Mouse (Mus musculus) embryo, embryonic 10.5 days (tissue): ENCODE measurements around the gene Pin1rt1.

Source experiments
- DNase-seq: peaks from one replicate; pipeline ENCODE4 v3.0.0-alpha.2; 2015; ENCODE audit warnings: low spot score

Gene Pin1rt1

DNA sequence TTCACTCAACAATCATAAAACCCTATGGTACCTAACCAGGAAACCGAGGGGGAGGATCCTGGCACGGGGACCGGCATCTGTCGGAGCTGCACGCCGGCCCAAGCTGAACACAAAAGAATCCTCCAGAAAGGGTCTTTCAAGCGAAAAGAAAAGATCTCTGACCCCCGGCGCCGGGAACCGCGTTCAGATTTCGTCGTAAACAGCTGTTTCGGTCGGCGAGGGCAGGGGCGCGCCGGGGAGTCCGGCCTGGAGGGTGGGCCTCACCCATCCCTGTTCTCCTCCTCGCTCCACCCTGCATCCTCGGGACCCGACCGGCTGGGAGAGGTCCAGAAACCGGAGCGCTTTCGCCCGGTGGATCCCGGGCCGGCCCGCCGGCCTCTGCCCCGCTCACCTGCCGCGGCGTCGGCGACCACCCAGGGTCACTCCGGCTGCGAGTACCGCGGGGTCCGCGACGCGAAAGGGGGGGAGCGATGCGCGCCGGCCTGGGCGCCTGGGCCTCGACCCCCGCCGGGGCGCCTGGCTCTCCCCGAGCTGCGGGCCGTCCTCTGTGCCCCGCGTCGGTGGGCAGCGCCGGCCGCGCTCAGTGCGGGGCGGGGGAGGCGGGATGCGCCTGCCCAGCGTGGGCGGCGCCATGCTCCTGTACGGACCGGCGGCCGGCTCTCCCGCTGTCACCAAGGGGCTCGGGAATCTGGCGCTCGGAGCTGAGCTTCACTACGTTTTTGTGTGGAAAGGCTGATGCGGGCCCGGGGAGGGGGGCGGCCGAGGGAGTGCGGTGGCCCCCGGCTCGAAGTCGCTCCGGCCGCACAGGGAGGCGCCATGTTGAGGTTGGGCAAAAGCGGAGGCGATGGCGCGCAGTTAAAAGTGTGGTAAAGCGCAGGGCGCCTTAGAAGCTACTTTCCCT is 4.3 kb downstream of the Pin1rt1 start, which contains the start of gene Tcp11l1:
Tcp11l1 (minus strand) TSS at position 585 of the 901 bp plus-strand sequence.
- peak; percentile 72 for DNase-seq

DNA sequence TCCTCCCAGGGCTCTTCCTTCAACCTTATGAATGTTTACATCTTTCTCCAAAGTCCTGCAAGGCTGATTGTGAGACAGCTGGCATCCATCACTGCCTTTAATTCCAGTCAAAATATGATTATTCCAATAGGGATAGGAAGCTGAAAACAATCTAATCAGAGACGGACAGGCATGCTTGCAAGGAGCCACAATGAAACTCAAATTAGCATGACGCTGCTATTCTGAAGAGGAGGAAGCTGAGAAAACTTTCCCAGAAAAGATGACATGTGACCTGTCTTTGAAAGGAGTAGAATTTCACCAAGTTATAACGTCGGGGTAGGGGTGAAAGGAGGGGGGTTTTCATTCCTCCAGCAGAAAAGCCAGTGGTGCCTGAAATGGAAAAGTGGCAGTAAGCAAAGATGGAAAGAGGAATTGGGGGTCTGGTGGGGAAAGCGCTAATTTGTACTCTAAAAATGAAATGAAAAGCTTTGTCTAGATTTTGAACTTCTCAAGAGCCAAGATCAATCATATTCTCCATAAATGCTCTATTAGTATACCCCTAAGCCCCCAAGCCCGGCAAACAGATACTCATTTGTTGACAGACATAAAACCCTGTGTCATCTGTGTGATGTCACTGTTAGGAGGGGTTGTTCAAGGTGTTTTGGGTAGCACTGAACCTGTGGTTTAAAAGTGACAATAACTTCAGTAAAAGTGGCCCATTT is 5.4 kb downstream of the Pin1rt1 start:
- DNase-seq, result peak; percentile 45

DNA sequence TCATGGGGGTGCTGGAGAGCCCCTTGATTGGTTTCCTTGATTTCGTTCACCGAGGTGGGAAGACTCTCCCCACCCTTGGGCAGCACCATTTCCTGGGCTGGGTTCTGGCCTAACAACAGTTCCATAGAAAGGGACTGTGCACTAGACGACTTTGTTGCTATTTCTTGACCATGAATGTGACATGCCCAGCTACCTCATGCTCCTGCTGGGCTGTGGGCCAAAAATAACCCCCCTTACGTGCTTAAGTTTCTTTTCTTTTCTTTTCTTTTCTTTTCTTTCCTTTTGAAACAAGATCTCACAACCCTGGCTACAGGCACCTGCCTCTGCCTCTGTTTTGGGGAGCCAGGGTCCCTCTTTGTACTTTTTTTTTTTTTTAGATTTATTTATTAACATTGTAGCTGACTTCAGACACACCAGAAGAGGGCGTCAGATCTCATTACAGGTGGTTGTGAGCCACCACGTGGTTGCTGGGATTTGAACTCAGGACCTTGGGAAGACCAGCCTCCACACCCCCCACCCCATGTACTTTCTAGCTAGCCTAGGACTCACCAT is 6.3 kb downstream of the Pin1rt1 start:
- DNase-seq, result no peak

DNA sequence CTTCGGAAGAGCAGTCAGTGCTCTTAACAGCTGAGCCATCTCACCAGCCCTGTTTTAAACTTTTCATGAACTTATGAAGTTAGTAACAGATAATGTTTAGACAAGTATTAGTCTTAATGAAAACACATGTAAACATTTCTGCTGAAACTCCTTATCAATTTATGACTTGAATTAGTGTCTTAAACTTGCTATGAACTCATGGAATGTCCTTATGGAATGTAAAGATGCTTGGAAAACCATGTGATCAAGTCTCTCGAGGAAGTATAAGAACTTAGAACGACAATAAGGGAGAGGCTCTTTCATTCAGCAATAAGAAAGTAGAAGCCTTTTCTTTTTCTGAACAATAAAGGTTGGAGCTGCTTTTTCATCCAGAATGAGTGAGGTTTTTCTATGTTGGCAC is 11.8 kb downstream of the Pin1rt1 start:
- no peak for DNase-seq

DNA sequence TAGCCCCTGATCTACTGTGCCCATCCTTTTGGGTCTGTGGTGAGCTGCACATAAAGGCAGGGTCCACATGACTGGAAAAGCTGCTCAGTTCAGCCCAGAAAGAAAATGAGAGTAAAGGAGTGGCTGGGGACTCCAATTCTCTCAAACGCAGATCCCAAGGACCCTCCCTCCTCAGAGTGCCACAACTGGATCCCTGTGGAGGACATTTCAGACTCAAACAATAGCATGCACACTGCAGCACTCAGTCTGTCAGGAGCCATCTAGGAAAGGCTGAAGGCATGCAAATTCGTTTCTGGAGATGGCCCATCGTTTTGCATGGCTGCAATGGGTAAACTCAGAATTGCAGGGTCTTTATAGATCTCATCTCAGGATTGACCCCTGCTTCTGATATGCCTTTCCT is 13.0 kb downstream of the Pin1rt1 start:
- DNase-seq, result no peak

DNA sequence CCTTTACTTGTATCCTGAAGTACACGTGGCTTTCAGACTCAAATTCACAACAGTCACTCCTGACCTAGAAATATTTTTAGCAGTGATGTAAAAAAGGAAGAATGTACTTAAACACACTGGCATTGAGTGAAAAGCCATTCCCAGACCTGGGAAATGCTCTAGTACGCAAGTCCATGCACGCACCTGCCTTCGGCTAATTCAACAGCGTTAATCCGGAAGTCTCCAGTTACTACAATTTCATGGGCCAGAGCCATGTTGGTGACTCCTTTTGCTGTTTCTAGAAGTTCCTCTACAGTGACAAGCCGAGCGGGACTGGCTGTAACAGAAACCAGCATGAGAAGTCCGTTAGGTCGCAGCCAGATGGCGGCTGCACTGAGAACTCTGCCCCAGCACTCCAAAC is 16.5 kb downstream of the Pin1rt1 start:
- DNase-seq, result no peak

DNA sequence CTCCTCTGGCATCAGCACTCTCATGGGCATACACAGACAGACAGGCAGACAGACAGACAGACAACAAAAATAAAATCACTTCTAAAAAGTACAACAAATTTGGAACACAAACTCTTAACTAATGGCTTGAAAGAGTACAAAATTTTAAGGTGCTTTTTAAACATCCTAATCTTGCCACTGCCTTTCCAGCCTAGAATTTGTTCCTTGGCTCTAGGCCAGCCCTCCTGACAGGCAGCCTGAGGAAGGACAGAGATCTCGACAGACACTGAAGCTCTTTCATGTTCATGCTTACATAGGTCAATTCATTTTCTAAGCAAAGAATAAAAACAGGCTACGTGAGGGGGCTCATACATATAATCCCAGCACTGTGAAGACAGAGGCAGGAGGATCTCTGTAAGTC is 23.6 kb downstream of the Pin1rt1 start:
- DNase-seq, result no peak

DNA sequence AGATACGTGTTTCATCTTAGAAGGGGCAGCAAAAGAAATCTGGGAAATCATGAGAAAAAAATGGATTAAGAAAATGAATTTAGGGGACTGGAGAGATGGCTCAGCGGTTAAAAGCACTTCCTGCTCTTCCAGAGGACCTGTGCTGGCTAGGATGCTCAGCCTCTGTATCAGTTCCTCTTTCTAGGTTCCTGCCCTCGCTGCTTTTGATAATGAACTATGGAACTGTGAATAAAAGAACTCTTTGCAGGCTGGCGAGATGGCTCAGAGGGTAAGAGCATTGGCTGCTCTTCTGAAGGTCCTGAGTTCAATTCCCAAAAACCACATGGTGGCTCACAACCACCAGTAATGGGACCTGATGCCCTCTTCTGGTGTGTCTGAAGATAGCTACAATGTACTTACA is 25.5 kb downstream of the Pin1rt1 start:
- DNase-seq, result no peak

DNA sequence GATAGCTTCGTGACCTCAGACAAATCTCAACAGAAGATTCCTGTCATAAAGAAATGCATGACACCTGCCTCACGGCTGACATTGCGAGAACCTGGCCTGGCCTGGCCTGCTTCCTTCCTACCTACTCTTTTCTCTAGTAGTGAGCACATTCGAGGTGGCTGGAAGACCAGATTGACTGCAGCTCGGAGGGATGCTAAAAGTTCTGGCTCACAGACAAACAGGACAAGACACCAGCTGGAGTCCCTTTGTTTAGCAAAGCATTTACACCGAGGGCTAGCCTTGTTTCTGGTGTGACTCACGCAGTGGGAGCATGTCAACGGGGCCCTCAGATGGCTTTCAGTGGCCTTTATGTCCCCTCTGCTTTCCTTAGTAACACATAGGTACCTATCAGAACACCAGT is 27.5 kb downstream of the Pin1rt1 start:
- no peak for DNase-seq

DNA sequence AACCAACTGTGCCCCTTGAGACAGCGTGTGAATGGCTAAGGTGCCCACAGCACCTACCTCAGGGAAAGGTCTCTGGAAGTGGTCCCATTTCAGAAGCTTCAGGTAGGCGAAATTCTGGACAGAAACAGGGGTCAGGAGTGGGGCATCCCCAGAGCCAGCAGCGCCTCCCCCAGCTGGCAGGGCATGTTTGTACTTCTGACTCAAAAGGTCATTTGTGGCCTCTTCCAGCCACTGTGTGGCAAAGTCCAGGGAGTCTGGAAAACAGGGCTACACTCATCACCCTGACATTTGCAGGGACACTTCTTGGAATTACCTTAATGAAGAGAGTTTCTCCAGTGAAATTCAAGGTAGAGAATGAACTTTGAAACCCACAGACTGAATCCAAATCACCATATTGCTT is 27.9 kb downstream of the Pin1rt1 start:
- DNase-seq, result no peak

DNA sequence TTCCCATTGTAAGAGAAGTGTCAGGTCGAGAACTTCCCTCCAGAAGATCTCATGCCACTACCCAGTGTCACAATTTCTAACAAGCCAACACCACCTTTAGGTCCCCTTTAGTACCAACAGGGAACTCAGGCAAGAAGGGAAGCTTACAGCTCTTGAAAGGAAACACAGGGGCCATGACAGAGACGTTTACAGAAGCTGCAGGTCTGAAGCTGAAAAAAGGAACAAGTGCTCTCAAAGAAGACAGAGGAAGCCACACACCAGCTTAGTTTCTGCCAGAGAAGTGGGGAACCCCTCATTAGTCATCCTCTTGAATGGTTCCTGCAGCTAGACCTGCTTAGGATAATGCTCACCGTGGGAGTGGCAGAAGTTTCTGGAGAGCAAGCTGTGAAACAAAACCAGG is 28.9 kb downstream of the Pin1rt1 start:
- DNase-seq, result no peak

DNA sequence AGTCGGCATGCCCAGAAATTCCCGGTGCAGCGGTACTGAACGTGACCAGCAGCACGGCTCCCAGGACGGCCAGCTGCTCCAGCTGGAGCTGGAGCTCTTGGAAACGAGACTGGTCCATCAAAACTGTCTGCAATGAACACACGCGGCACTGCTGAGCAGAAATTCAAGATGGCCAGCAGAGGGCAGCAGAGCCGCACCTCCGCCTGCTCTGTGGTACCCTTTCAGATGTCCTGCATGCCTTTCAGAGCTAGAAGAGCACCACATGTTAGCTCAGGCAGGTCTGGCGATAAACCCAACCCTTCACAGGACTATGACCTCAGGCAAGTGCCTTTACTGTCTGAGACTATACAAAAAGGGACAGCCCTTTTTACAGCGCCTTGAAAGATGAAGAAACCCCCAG is 30.8 kb downstream of the Pin1rt1 start:
- DNase-seq, result peak; percentile 93

DNA sequence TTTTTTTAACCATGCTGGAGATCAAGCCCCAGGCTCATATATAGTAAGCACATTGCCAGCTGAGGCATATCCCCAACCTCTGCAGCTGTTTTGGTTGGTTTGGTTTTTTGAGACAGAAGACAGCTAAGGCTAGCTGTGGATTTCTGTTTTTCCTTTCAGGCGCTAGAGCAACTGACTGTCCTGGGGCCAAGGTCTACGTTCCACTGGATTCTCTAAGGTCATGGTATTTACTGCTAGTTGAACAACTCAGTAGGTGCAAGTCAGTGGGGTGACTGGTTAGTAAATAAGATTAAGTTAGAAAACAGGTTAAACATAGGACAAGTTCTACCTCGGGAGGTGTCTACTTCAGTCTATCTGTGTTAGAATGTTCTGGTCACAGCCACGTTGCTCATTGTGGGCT is 31.4 kb downstream of the Pin1rt1 start:
- no peak for DNase-seq

DNA sequence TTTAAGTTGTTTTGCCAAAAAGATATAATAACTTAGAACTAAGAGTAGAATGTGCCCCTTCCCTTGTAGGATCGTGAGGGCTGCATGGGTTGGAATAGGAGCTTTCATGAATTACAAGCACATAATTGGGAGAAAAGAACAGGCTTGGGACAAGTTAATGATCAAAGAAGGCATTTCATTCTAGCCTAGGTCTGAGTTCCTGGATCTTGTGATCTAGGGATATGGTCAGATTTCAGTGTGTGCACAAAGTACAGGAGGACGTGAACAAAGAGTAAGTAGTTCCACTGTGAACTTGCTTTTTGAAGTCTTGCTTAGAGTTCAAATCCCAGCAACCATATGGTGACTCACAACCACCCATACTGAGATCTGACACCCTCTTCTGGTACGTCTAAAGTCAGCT is 38.9 kb downstream of the Pin1rt1 start:
- no peak for DNase-seq

DNA sequence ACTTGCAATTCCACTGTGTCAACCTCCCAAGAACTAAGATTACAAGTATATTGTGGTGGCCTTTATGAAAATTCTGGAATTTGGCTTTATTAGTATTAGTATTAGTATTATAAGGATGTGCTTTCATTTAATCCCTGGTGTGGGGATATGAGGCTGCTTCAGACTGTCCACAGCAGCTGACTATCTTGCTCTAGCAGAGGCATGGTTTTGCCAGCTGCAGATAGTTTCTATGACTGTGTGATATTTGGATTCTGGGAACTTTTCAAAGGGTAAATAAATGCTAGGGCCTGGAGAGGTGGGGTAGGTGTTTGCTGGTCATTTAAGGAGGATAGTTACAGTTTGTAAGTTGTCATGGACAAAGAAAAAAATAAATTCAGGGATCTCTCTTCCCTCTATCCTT is 44.5 kb downstream of the Pin1rt1 start:
- DNase-seq, result no peak

DNA sequence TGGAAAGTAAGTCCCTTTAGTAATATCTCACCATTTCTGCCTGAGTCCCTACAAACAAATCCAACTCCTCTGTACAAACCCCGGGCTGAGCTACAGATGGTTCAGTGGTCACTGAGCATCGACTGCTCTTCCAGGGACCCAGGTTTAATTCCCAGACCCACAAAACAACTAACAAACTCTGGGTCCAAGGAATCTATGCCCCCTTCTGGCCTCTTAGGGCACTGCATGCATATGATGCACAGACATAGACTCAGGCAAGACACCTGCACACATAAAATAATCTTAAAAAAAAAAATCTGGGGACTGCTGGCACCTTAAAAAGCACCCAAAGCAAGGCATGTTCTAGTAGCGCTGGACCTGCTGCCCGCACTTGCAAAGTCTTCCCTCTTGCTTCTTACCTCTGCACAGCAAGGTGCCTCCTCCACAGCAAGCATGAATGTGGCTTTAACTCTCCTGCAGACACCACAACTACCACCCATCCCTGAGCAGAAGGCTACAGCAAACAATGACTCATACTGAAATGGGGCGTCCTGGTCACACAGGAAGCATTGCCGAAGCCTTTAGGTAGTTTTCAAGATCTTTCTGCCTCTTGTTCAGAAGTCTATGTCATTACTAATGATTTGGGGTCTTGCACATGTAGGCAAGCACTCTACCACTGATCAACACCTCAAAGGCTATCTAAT is 46.9 kb downstream of the Pin1rt1 start:
- no peak for DNase-seq
